Mouse (Mus musculus) lung, embryonic 15.5 days (tissue): ENCODE measurements around the gene Hspa1l. TPM values are rescaled to one million over a fixed set of nuclear protein-coding genes. Genes with fewer than 3 reads are reported as not detected.
"Not testable (repeated sequence)": the region's sequence is repeated elsewhere in the genome, so short reads cannot be mapped to it uniquely, and the experiment has no call there.

Experiments
- ATAC-seq: fragments of 200-750 bp; cut with Nextera tagmentation; 2 replicates; pipeline ENCODE4 v1.8.0; 2017; ENCODE audit warnings: moderate number of reproducible peaks, borderline replicate concordance; ENCODE audit not compliant: low FRiP score, low TSS enrichment; ENCODE audit errors: extremely low read depth
- H3K27ac ChIP-seq: fragments of 300-500 bp; sonication (generic); 2 replicates; pipeline ENCODE4 v1.5.1; 2015; ENCODE audit warnings: moderate library complexity, mild to moderate bottlenecking, inconsistent platforms
- H3K27me3 ChIP-seq: fragments of 300-500 bp; sonication (generic); 2 replicates; pipeline ENCODE4 v1.6.1; 2015; ENCODE audit warnings: inconsistent platforms
- H3K36me3 ChIP-seq: fragments of 300-500 bp; sonication (generic); 2 replicates; pipeline ENCODE4 v1.6.1; 2015; ENCODE audit warnings: inconsistent platforms
- H3K4me1 ChIP-seq: fragments of 300-500 bp; sonication (generic); 2 replicates; pipeline ENCODE4 v1.6.1; 2015; ENCODE audit warnings: inconsistent platforms
- H3K4me2 ChIP-seq: fragments of 300-500 bp; sonication (generic); 2 replicates; pipeline ENCODE4 v1.6.1; 2015; ENCODE audit warnings: inconsistent platforms, mild to moderate bottlenecking, moderate library complexity
- H3K4me3 ChIP-seq: fragments of 300-500 bp; sonication (generic); 2 replicates; pipeline ENCODE4 v1.5.1; 2015; ENCODE audit warnings: mild to moderate bottlenecking, inconsistent platforms
- H3K9ac ChIP-seq: fragments of 300-500 bp; sonication (generic); 2 replicates; pipeline ENCODE4 v1.6.1; 2015; ENCODE audit warnings: inconsistent platforms
- H3K9me3 ChIP-seq: fragments of 300-500 bp; sonication (generic); 2 replicates; pipeline ENCODE4 v1.6.1; 2016; ENCODE audit warnings: inconsistent platforms
- WGBS: fragments of 180-500 bp; shearing (Covaris S2); methylation state at CpG from one replicate; pipeline ENCODE4 v1.1.7; 2015; 5-methylcytosine and 5-hydroxymethylcytosine counted together
- polyA plus RNA-seq: library from polyadenylated mRNA; unstranded; fragments of >200 nt; fragmentation: Nextera tagmentation; extraction: Ambion mirVana; gene quantifications from 2 replicates; pipeline ENCODE4 v1.2.1, GENCODE M21; 2015

Gene Hspa1l
- 0.45 and 0.79 TPM in 2 replicates for polyA plus RNA-seq

DNA sequence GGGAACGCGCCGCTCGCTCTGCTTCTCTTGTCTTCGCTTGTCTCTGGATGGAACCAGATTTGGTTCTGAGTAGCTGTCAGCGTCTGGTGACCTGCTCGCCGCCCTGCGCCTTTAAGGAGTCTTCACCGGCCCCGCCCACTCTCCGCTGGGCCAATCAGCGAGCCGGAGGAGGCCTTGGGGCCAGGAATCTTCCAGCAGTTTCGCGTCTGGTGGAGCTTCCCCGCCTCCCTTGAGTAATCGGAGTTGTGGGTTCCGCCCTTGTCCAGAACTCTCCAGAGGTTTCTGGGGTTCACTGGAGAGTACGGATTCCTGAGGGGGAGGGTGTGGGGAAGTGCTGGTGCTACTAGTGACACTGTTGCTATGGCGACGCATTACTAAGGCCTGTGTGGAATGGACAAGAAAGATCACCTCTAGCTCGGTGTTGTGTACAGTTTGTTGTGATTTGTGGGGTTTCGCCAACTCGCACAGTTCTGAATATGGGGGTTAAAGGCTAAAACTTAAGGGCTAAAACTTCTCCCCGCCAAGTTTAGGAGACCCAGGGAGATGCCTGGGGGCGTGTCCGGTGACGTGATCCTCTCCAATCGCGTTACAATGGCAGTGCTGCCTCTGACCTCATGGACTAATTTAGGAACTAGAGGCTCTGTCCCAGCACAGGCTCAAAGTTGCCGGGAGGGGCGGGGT is at the start of gene Hspa1l, which contains the start of gene Hspa1a:
Hspa1l (plus strand) TSS at position 635 of the 681 bp plus-strand sequence.
Hspa1a (minus strand) TSS at position 88 of the 681 bp plus-strand sequence.
- Histone ChIP-seq H3K9ac (peak within 1 kb of the TSS; percentile 34), H3K27ac (peak within 1 kb of the TSS; percentile 61; the same call in 1 of the 2 replicates), H3K4me2 (peak within 1 kb of the TSS; percentile 86), H3K27me3 (peaks cover 26% of the 10 kb centered on the region), H3K4me3 (peak within 1 kb of the TSS; percentile 44)
- WGBS, result 2% methylated on average over 33 of the region's 33 CpGs
- H3K36me3 ChIP-seq, H3K9me3 ChIP-seq, H3K4me1 ChIP-seq: not testable (repeated sequence)
- ATAC-seq, result peak; percentile 94

DNA sequence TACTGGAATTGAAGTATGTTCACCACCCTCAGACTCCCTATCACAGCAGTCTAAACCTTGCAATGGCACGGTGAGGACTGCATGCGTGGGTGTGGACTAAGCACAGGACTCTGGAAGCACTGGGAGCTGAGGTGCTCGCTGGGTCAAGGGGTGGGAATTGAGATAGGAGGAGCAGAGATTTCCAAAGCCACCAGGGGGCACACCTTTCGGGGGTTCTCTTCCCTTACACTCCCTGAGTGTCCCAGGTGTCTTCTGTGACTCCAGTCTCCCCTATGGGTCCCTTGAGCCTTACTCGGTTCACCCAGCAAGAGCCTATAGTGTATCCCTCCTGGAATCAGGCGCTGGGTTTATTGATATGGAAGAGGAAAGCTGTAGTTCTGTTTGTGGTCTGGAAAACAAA is 49.6 kb upstream of the Hspa1l start:
- ATAC-seq, result no peak
- no peak overlapping the region for H3K4me3 ChIP-seq
- H3K27me3 ChIP-seq, result no peaks in the 10 kb centered on the region
- no peaks in the 10 kb centered on the region for H3K36me3 ChIP-seq
- no peaks in the 10 kb centered on the region for H3K9me3 ChIP-seq
- H3K4me2 ChIP-seq, result no peak overlapping the region
- H3K27ac ChIP-seq, result no peak overlapping the region
- WGBS, result 42% methylated on average over 6 of the region's 6 CpGs
- H3K9ac ChIP-seq, result no peak overlapping the region
- H3K4me1 ChIP-seq, result no peaks in the 10 kb centered on the region

DNA sequence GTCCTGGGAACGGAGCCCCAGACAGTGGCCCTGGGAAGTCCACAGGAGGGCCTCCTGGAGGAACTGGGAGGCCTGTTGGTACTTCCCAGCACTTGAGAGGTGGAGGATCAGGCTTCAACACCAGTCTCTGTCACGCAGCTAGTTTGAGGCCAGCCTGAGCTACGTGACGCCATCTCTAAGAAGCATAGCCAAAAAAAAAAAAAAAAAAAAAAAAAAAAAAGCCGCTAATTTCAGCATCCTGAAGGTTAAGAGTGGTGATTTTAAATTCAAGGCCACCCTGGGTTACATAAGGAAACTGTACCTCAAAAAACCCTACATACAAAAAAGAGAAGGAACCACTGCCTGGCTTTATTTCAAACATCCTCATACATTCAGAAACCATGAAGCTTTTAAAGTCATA is 48.2 kb upstream of the Hspa1l start:
- H3K4me2 ChIP-seq, result no peak overlapping the region
- H3K36me3 ChIP-seq, result no peaks in the 10 kb centered on the region
- no peak for ATAC-seq
- no peaks in the 10 kb centered on the region for H3K4me1 ChIP-seq
- no peak overlapping the region for H3K27ac ChIP-seq
- 58% methylated on average over 5 of the region's 5 CpGs for WGBS
- H3K9ac ChIP-seq, result no peak overlapping the region
- no peaks in the 10 kb centered on the region for H3K27me3 ChIP-seq
- H3K9me3 ChIP-seq, result no peaks in the 10 kb centered on the region
- no peak overlapping the region for H3K4me3 ChIP-seq

DNA sequence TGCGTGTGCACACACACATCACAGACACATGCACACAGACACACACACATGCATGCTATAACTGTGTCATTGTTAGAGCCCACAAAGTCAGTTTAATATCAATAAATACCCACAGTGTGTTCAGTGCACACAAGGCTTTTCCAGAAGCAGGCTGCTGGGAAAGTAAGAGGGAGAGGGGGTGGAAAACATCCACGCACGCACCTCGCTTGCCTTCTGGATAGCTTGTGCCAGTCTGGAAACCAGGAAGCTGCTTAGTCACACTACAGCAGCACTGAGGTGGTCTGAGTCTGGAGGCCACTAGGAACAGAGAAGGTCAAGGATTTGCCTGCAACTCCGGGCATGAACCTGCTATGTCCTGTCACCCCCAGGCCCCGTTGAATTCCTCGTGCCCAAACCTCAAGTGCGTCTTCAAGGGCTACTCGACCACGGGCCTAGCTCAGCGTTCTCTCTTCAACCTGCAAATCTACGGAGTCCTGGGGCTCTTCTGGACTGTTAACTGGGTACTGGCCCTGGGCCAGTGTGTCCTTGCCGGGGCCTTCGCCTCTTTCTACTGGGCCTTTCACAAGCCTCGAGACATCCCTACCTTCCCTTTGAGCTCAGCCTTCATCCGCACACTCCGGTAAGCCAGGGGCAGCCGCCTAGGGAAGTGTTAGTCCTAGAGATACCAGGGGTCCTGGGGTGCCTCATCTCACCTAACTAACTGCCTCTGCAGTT is 45.0 kb upstream of the Hspa1l start:
- ATAC-seq, result no peak
- Histone ChIP-seq H3K4me2 (0 out of 2 replicates have a peak overlapping the region, but pooled peaks have one; percentile 10), H3K9ac (no peak overlapping the region), H3K27ac (no peak overlapping the region), H3K36me3 (no peaks in the 10 kb centered on the region), H3K9me3 (no peaks in the 10 kb centered on the region), H3K4me3 (no peak overlapping the region), H3K27me3 (no peaks in the 10 kb centered on the region), H3K4me1 (peaks cover 8% of the 10 kb centered on the region)
- 65% methylated on average over 18 of the region's 18 CpGs for WGBS

DNA sequence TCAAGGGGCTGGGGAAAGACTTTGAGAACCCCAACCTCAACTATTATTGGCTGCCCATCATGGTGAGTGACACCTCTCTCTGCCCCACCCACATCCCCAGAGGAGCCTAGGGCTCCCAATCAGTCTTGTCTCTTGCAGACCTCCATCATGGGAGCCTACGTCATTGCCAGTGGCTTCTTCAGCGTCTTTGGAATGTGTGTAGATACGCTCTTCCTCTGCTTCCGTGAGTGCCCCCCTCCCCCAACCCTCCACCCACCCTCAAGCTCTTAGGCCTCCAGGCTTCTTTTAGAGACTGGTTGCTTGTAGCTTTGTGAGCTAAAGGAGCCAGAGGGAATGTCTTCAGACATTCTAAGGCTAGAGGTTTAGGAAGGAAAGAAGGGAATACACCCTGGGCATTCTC is 43.7 kb upstream of the Hspa1l start:
- no peak overlapping the region for H3K4me3 ChIP-seq
- H3K36me3 ChIP-seq, result no peaks in the 10 kb centered on the region
- H3K27ac ChIP-seq, result no peak overlapping the region
- no peaks in the 10 kb centered on the region for H3K9me3 ChIP-seq
- WGBS, result 31% methylated on average over 4 of the region's 4 CpGs
- H3K4me1 ChIP-seq, result peaks cover 8% of the 10 kb centered on the region
- ATAC-seq, result no peak
- no peak overlapping the region for H3K4me2 ChIP-seq
- H3K27me3 ChIP-seq, result no peaks in the 10 kb centered on the region
- no peak overlapping the region for H3K9ac ChIP-seq

DNA sequence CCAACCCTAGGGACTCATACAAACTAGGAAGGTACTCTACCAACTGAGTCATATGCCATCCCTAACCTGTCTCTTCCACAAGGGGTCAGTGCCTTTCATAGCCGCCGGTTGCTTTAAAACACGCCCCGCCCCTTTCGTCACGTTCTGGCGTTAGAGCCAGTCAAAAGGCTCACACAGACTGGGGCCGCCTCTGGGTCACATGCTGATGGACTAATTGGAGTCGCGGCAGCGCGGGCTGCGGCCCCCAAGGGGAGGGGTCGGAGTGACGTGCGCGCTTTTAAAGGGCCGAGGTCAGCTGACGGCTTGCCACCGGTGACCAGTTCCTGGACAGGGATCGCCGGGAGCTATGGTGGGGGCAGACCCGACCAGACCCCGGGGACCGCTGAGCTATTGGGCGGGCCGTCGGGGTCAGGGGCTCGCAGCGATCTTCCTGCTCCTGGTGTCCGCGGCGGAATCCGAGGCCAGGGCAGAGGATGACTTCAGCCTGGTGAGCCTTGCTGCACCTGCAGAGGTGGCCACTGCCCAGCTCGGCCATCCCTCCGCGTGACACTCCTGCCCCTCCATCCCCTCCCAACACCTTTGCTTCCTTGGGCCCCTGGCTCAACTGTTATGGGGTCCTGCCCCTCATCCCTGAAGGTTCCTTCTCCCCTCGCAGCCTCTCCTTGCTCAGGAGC is 41.3 kb upstream of the Hspa1l start, which contains the start of gene Neu1:
Neu1 (plus strand) TSS at position 193 of the 674 bp plus-strand sequence.
- Histone ChIP-seq H3K27me3 (no peaks in the 10 kb centered on the region), H3K36me3 (no peaks in the 10 kb centered on the region), H3K4me3 (peak within 1 kb of the TSS; percentile 61), H3K27ac (no peak within 1 kb of the TSS), H3K9ac (peak within 1 kb of the TSS; percentile 60), H3K4me1 (peaks cover 8% of the 10 kb centered on the region), H3K9me3 (no peaks in the 10 kb centered on the region), H3K4me2 (peak within 1 kb of the TSS; percentile 93)
- WGBS, result under 1% methylated on average over 38 of the region's 38 CpGs
- ATAC-seq, result peak; percentile 96

DNA sequence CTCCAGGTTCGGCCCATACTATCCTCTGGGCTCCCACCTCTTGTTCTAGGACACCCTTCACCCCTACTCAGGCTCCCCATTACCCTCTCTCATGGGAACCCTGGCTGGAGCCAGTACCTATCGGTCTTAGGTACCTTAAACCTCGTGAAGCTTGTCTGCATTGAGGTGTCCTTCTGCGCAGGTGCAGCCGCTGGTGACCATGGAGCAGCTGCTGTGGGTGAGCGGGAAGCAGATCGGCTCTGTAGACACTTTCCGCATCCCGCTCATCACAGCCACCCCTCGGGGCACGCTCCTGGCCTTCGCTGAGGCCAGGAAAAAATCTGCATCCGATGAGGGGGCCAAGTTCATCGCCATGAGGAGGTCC is 40.8 kb upstream of the Hspa1l start:
- peak overlapping the region; percentile 93 for H3K4me2 ChIP-seq
- H3K36me3 ChIP-seq, result no peaks in the 10 kb centered on the region
- H3K27me3 ChIP-seq, result no peaks in the 10 kb centered on the region
- peak; percentile 17 for ATAC-seq
- peak overlapping the region; percentile 61 for H3K4me3 ChIP-seq
- WGBS, result 9% methylated on average over 14 of the region's 14 CpGs
- peak overlapping the region; percentile 60 for H3K9ac ChIP-seq
- peaks cover 8% of the 10 kb centered on the region for H3K4me1 ChIP-seq
- H3K9me3 ChIP-seq, result no peaks in the 10 kb centered on the region
- H3K27ac ChIP-seq, result no peak overlapping the region

DNA sequence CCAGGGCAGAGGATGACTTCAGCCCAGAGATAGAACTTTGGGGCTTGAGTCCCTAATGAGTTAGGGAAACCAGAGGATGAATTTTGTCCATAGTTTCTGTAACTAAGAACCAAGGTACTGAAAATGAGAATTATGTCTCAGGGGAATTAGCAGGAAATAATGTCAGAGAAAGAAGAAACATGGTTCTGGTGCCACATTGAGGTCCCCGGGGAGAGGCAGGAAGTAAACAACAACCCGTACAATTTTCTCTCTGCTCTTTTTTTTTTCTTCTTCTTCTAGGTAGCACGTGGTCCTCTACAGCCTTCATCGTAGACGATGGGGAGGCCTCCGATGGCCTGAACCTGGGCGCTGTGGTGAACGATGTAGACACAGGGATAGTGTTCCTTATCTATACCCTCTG is 40.2 kb upstream of the Hspa1l start:
- no peak for ATAC-seq
- Histone ChIP-seq H3K27me3 (no peaks in the 10 kb centered on the region), H3K36me3 (no peaks in the 10 kb centered on the region), H3K4me3 (peak overlapping the region; percentile 61; the same call in 1 of the 2 replicates), H3K9me3 (no peaks in the 10 kb centered on the region), H3K9ac (no peak overlapping the region; the same call in 1 of the 2 replicates), H3K4me2 (peak overlapping the region; percentile 93), H3K27ac (no peak overlapping the region), H3K4me1 (peaks cover 8% of the 10 kb centered on the region)
- 65% methylated on average over 8 of the region's 8 CpGs for WGBS

DNA sequence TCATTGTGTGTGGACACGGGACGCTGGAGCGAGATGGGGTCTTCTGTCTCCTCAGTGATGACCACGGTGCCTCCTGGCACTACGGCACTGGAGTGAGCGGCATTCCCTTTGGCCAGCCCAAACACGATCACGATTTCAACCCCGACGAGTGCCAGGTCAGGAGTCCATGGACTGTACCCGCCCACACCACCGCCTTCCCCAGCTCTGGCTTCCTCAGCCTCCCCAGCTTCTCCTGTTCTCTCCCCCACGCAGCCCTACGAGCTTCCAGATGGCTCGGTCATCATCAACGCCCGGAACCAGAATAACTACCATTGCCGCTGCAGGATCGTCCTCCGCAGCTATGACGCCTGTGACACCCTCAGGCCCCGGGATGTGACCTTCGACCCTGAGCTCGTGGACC is 38.5 kb upstream of the Hspa1l start:
- WGBS, result 74% methylated on average over 24 of the region's 24 CpGs
- H3K27ac ChIP-seq, result no peak overlapping the region
- no peaks in the 10 kb centered on the region for H3K36me3 ChIP-seq
- no peak overlapping the region for H3K4me3 ChIP-seq
- no peaks in the 10 kb centered on the region for H3K9me3 ChIP-seq
- H3K4me2 ChIP-seq, result peak overlapping the region; percentile 1; the same call in 1 of the 2 replicates
- no peaks in the 10 kb centered on the region for H3K27me3 ChIP-seq
- peaks cover 8% of the 10 kb centered on the region for H3K4me1 ChIP-seq
- no peak overlapping the region for H3K9ac ChIP-seq
- no peak for ATAC-seq

DNA sequence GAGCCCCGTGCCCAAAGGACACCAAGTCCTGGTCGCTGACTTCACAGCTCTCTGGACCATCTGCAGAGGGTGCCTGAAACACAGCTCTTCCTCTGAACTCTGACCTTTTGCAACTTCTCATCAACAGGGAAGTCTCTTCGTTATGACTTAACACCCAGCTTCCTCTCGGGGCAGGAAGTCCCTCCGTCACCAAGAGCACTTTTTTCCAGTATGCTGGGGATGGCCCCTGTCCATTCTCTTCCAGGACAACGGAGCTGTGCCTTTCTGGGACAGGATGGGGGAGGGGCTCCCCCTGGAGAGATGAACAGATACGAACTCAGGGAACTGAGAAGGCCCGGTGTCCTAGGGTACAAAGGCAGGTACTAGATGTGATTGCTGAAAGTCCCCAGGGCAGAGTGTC is 37.7 kb upstream of the Hspa1l start:
- Histone ChIP-seq H3K4me1 (peaks cover 8% of the 10 kb centered on the region), H3K27ac (no peak overlapping the region), H3K4me3 (no peak overlapping the region), H3K36me3 (no peaks in the 10 kb centered on the region), H3K4me2 (no peak overlapping the region), H3K9ac (no peak overlapping the region), H3K9me3 (no peaks in the 10 kb centered on the region), H3K27me3 (no peaks in the 10 kb centered on the region)
- 38% methylated on average over 8 of the region's 8 CpGs for WGBS
- ATAC-seq, result no peak

DNA sequence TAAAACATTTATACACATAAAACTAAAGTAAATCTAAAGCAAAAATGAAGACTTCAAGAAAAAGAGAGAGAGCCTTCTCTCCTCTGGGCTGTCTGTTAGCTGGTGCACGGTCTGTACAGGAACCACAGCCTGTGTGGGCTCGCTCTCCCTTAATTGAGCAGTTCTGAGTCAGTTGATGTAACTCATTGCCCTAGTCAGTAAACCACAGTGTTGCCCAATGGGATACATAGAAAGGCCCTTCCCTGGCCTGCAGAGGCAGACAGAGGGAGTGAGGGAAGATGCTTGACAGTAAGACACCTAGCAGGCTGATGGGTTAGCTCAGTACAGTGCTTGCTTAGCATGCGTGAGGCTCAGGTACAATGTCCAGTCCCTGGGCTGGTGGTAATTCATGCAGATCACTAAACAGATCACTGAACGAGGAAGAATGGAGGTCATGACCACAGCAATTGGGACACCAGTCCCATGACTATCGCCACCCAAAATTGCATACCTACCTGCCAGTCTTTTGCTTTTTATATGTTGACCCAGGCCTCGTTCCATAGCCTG is 34.5 kb upstream of the Hspa1l start:
- Histone ChIP-seq H3K4me2 (no peak overlapping the region), H3K27me3 (no peaks in the 10 kb centered on the region), H3K4me3 (no peak overlapping the region), H3K4me1 (peaks cover 9% of the 10 kb centered on the region), H3K9me3 (no peaks in the 10 kb centered on the region), H3K9ac (no peak overlapping the region), H3K27ac (no peak overlapping the region), H3K36me3 (no peaks in the 10 kb centered on the region)
- ATAC-seq, result no peak
- 80% methylated on average over 6 of the region's 6 CpGs for WGBS
